Mouse (Mus musculus) liver, embryonic 16.5 days (tissue): ENCODE results near the gene Prss30. TPM values are rescaled to one million over a fixed set of nuclear protein-coding genes. Genes with fewer than 3 reads are reported as not detected.
A peak's percentile ranks its signal among the peaks of the same experiment; 100 is the strongest.

Experiments
- ATAC-seq: fragments of 200-750 bp; cut with Nextera tagmentation; 2 replicates; pipeline ENCODE4 v1.8.0; 2017; ENCODE audit warnings: low read depth, mild to moderate bottlenecking, moderate number of reproducible peaks, moderate library complexity
- H3K27ac ChIP-seq: fragments of 300-500 bp; sonication (generic); 2 replicates; pipeline ENCODE4 v1.5.1; 2014; ENCODE audit warnings: mild to moderate bottlenecking, low read length
- H3K27me3 ChIP-seq: fragments of 300-500 bp; sonication (generic); 2 replicates; pipeline ENCODE4 v1.6.1; 2014; ENCODE audit warnings: low read depth, low read length, mixed read lengths; ENCODE audit not compliant: control insufficient read depth, insufficient read depth
- H3K36me3 ChIP-seq: fragments of 300-500 bp; sonication (generic); 2 replicates; pipeline ENCODE4 v1.6.1; 2014; ENCODE audit warnings: mild to moderate bottlenecking; ENCODE audit not compliant: control insufficient read depth, insufficient read depth
- H3K4me1 ChIP-seq: fragments of 300-500 bp; sonication (generic); 2 replicates; pipeline ENCODE4 v1.6.1; 2014; ENCODE audit warnings: low read depth, low read length, mixed read lengths; ENCODE audit not compliant: control insufficient read depth
- H3K4me2 ChIP-seq: fragments of 300-500 bp; sonication (generic); 2 replicates; pipeline ENCODE4 v1.6.1; 2014; ENCODE audit warnings: low read depth, low read length, mixed read lengths
- H3K4me3 ChIP-seq: fragments of 300-500 bp; sonication (generic); 2 replicates; pipeline ENCODE4 v1.5.1; 2014; ENCODE audit warnings: low read depth, mild to moderate bottlenecking, low read length
- H3K9ac ChIP-seq: fragments of 300-500 bp; sonication (generic); 2 replicates; pipeline ENCODE4 v1.6.1; 2014; ENCODE audit warnings: low read depth, low read length
- H3K9me3 ChIP-seq: fragments of 300-500 bp; sonication (generic); replicated peaks from 2 replicates; pipeline ENCODE4 v1.6.1; 2016; ENCODE audit warnings: low read length; ENCODE audit not compliant: control insufficient read depth
- WGBS: fragments of 180-500 bp; shearing (Covaris S2); extraction: QIAGEN DNeasy Blood & Tissue Kit; methylation state at CpG from one replicate; pipeline ENCODE4 v1.1.7; 2014; ENCODE audit not compliant: insufficient replicate concordance; 5-methylcytosine and 5-hydroxymethylcytosine counted together
- microRNA-seq: library from miRNA; unstranded; fragments of <30 nt; microRNA quantifications from one replicate; pipeline ENCODE4, GENCODE M21; 2016
- polyA plus RNA-seq: library from polyadenylated mRNA; unstranded; fragments of >200 nt; fragmentation: Nextera tagmentation; extraction: Ambion mirVana; gene quantifications from 2 replicates; pipeline ENCODE4 v1.2.1, GENCODE M21; 2015

The Prss30 gene
- polyA plus RNA-seq, 1 experiment from 2014 or later: 0.07 TPM

- Histone ChIP-seq H3K27ac (no peak within 1 kb of the TSS), H3K4me2 (no peak within 1 kb of the TSS), H3K9me3 (no peaks in the 10 kb centered on the region), H3K9ac (no peak within 1 kb of the TSS), H3K4me3 (no peak within 1 kb of the TSS), H3K36me3 (no peaks in the 10 kb centered on the region), H3K4me1 (no peaks in the 10 kb centered on the region), H3K27me3 (no peaks in the 10 kb centered on the region; the same call in 1 of the 2 replicates)
- ATAC-seq: no peak
Observed at GRCm38 (mm10) chr17:23941372-23941771, 39.0 kb downstream of the Prss30 start, which contains the start of gene Sbp. Gene Sbp, plus strand, starts transcription at chr17:23941672.

DNA sequence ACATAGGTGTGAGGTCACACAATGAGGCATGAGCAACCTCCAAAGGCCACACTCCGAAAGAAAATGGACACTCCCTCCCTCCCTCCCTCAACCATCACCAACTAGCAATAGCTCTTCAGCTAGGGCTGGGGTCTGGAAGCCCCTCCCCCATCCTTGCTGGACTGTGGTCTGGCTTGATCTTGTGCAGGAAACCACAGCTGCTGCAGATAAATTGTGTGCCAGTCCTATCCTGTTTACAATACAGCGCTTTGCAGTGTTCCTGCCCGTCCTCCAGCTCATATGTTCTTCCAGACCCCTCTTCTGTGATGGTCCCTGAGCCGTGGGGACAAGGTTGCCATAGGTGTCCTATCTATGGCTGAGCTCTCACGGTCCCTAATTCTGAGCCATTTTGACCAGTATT, 49.2 kb downstream of the Prss30 start:
- Histone ChIP-seq H3K4me3 (no peak overlapping the region), H3K27me3 (no peaks in the 10 kb centered on the region), H3K9me3 (no peaks in the 10 kb centered on the region), H3K36me3 (no peaks in the 10 kb centered on the region), H3K4me2 (no peak overlapping the region), H3K4me1 (no peaks in the 10 kb centered on the region), H3K27ac (no peak overlapping the region), H3K9ac (no peak overlapping the region)
- WGBS: 23% methylated on average over 5 of the region's 5 CpGs
- no peak for ATAC-seq

DNA sequence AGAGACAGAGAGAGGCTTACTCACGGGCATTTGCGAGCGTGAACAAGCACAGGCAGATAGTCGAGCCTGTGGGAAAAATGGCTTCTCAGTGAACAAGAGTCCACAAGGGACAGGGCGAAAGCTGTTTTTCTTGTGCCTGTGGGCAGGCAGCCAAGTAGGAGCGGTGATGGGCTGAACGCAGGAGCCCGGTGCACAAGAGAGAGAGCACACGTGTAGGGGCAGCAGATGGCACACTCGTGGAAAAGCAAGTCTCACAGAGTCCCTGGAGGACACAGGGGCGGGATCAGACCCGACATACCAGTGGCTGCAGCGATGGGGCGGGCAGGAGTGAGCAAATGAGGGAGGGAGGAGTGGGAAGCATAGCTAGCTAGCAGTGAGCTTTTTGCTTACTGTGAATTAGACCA, 55.3 kb downstream of the Prss30 start:
- under 1% methylated on average over 14 of the region's 14 CpGs for WGBS
- Histone ChIP-seq H3K9ac (peak overlapping the region; percentile 48), H3K4me2 (peak overlapping the region; percentile 81), H3K36me3 (no peaks in the 10 kb centered on the region), H3K27ac (peak overlapping the region; percentile 69), H3K9me3 (no peaks in the 10 kb centered on the region), H3K4me1 (no peaks in the 10 kb centered on the region; the same call in none of the 2 replicates), H3K4me3 (peak overlapping the region; percentile 63), H3K27me3 (no peaks in the 10 kb centered on the region)
- ATAC-seq: peak; percentile 59

DNA sequence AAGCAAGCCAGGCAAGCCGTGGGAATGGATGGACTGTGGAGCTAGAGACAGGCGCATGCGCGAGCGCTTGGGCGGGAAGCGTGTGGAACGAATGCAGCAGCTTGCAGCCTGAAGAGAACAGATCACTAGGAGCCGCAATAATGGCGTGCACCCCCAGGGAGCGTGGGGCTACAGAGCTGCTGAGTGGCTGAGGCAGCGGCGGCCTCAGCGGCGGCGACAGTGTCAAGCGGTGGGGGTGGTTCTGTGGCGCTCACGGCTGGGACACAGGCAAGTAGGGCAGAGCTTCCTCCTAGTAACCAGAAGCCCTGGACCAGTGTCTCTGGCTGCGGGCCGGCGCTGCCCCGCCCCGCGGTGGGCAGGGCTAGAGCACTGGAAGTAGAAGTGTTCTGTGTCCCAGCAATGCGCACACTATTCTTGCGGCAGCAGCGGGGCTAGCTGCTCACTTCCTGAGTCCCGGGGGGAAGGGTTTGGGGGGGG, 55.8 kb downstream of the Prss30 start:
- Histone ChIP-seq H3K4me3 (peak overlapping the region; percentile 63), H3K9me3 (no peaks in the 10 kb centered on the region), H3K36me3 (no peaks in the 10 kb centered on the region), H3K27me3 (no peaks in the 10 kb centered on the region), H3K4me2 (peak overlapping the region; percentile 81), H3K27ac (peak overlapping the region; percentile 80), H3K4me1 (no peaks in the 10 kb centered on the region; the same call in none of the 2 replicates), H3K9ac (peak overlapping the region; percentile 61)
- ATAC-seq: peak; percentile 97
- WGBS: under 1% methylated on average over 29 of the region's 29 CpGs

Small RNA genes within 50 kb of the gene (microRNA-seq; reads per million reads assigned to microRNA genes)
- gene Gm27700: not detected

Other genes starting within 250 kb of the Prss30 start
- gene Paqr4, start 239.7 kb downstream of the Prss30 start, polyA plus RNA-seq: 7.5 and 7.6 TPM in 2 replicates
- not detected in 2 replicates for gene Kremen2, start 234.7 kb downstream of the Prss30 start, polyA plus RNA-seq
- 8.6 and 10.6 TPM in 2 replicates for gene Flywch1, start 209.0 kb downstream of the Prss30 start, polyA plus RNA-seq
- gene Flywch2, start 194.5 kb downstream of the Prss30 start, polyA plus RNA-seq: 0.64 and 0.86 TPM in 2 replicates
- gene Srrm2, start 190.0 kb downstream of the Prss30 start, polyA plus RNA-seq: 150 and 172 TPM in 2 replicates
- 426 and 436 TPM in 2 replicates for gene Elob, start 151.4 kb downstream of the Prss30 start, polyA plus RNA-seq
- not detected in 2 replicates for gene Prss33, start 144.5 kb downstream of the Prss30 start, polyA plus RNA-seq
- gene Prss32, start 136.7 kb downstream of the Prss30 start, polyA plus RNA-seq: not detected in 2 replicates
- gene Prss41, start 136.4 kb downstream of the Prss30 start, polyA plus RNA-seq: 0.06 TPM in 1 of 2 replicates, not detected in the other
- gene Prss21, start 112.5 kb downstream of the Prss30 start, polyA plus RNA-seq: not detected in 2 replicates
- gene Dcpp1, start 99.7 kb downstream of the Prss30 start, polyA plus RNA-seq: not detected in 2 replicates
- gene Dcpp2, start 99.7 kb downstream of the Prss30 start, polyA plus RNA-seq: not detected in 2 replicates
- not detected in 2 replicates for gene Dcpp3, start 63.1 kb downstream of the Prss30 start, polyA plus RNA-seq
- not detected in 2 replicates for gene Sbp, start 38.9 kb downstream of the Prss30 start, polyA plus RNA-seq
- gene Sbpl, start 25.3 kb downstream of the Prss30 start, polyA plus RNA-seq: not detected in 2 replicates
- not detected in 2 replicates for gene Prss22, start 17.5 kb upstream of the Prss30 start, polyA plus RNA-seq
- gene Prss27, start 57.6 kb upstream of the Prss30 start, polyA plus RNA-seq: not detected in 2 replicates
- gene Kctd5, start 92.9 kb upstream of the Prss30 start, polyA plus RNA-seq: 10.3 and 10.8 TPM in 2 replicates
- gene Pdpk1, start 170.4 kb upstream of the Prss30 start, polyA plus RNA-seq: 24.3 and 24.4 TPM in 2 replicates
- gene Amdhd2, start 183.2 kb upstream of the Prss30 start, polyA plus RNA-seq: 20.7 and 25.0 TPM in 2 replicates
- gene Atp6v0c, start 189.1 kb upstream of the Prss30 start, polyA plus RNA-seq: 352 and 382 TPM in 2 replicates
- 7.0 and 7.4 TPM in 2 replicates for gene Tbc1d24, start 225.0 kb upstream of the Prss30 start, polyA plus RNA-seq
- 0.65 and 0.78 TPM in 2 replicates for gene Ntn3, start 229.0 kb upstream of the Prss30 start, polyA plus RNA-seq
- 7.1 and 7.4 TPM in 2 replicates for gene Tedc2, start 240.3 kb upstream of the Prss30 start, polyA plus RNA-seq